Mouse (Mus musculus) forebrain, embryonic 12.5 days (tissue): ENCODE results near the gene Gsdma. TPM values are rescaled to one million over a fixed set of nuclear protein-coding genes. Genes with fewer than 3 reads are reported as not detected.
A peak's percentile ranks its signal among the peaks of the same experiment; 100 is the strongest.
"Not testable (repeated sequence)": the region's sequence is repeated elsewhere in the genome, so short reads cannot be mapped to it uniquely, and the experiment has no call there.

Source experiments
- ATAC-seq: fragments of 200-750 bp; cut with Nextera tagmentation; 2 replicates; pipeline ENCODE4 v1.8.0; 2017; ENCODE audit warnings: moderate TSS enrichment; ENCODE audit not compliant: low FRiP score
- H3K27ac ChIP-seq: fragments of 300-500 bp; sonication (generic); 2 replicates; pipeline ENCODE4 v1.5.1; 2016; ENCODE audit warnings: mild to moderate bottlenecking
- H3K27me3 ChIP-seq: fragments of 300-500 bp; sonication (generic); 2 replicates; pipeline ENCODE4 v1.6.1; 2016; ENCODE audit warnings: mild to moderate bottlenecking
- H3K36me3 ChIP-seq: fragments of 300-500 bp; sonication (generic); replicated peaks from 2 replicates; pipeline ENCODE4 v1.6.1; 2016; ENCODE audit warnings: mild to moderate bottlenecking
- H3K4me1 ChIP-seq: fragments of 300-500 bp; sonication (generic); 2 replicates; pipeline ENCODE4 v1.6.1; 2016
- H3K4me2 ChIP-seq: fragments of 300-500 bp; sonication (generic); 2 replicates; pipeline ENCODE4 v1.6.1; 2016; ENCODE audit warnings: mild to moderate bottlenecking, moderate library complexity
- H3K4me3 ChIP-seq: fragments of 300-500 bp; sonication (generic); replicated peaks from 2 replicates; pipeline ENCODE4 v1.5.1; 2016; ENCODE audit warnings: mild to moderate bottlenecking
- H3K9ac ChIP-seq: fragments of 300-500 bp; sonication (generic); 2 replicates; pipeline ENCODE4 v1.6.1; 2016; ENCODE audit warnings: mild to moderate bottlenecking
- H3K9me3 ChIP-seq: fragments of 300-500 bp; sonication (generic); 2 replicates; pipeline ENCODE4 v1.6.1; 2016
- WGBS: fragments of 180-500 bp; shearing (Covaris S2); methylation state at CpG from one replicate; pipeline ENCODE4 v1.1.7; 2016; 5-methylcytosine and 5-hydroxymethylcytosine counted together
- polyA plus RNA-seq: library from polyadenylated mRNA; unstranded; fragments of >200 nt; fragmentation: Nextera tagmentation; extraction: Ambion mirVana; gene quantifications from 2 replicates; pipeline ENCODE4 v1.2.1, GENCODE M21; 2016

Gene Gsdma
- polyA plus RNA-seq, 1 experiment from 2014 or later: not detected

DNA sequence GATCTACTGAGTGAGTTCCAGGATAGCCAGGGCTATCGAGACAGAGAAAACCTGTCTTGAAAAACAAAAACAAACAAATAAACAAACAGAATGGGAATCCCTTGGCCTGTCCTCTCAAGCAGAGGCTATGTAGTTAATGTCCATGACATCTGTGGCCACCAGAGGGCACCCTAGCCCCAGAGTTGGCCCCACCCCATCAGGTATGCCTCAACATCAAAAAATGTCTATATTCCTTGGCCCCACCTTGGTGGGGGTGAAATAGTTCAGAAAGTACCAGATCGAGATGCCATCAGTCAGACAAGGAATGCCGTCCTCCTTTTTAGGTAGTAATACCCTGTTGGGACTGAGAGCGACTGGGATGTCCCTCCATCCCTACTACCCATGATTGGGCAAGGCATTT is 35.8 kb downstream of the Gsdma start:
- no peaks in the 10 kb centered on the region for H3K27me3 ChIP-seq
- no peak overlapping the region for H3K27ac ChIP-seq
- no peak overlapping the region for H3K9ac ChIP-seq
- H3K4me3 ChIP-seq: no peak overlapping the region
- H3K4me1 ChIP-seq: no peaks in the 10 kb centered on the region
- peaks cover 31% of the 10 kb centered on the region for H3K36me3 ChIP-seq
- 0 out of 2 replicates have a peak, but pooled peaks have one; percentile 49 for ATAC-seq
- WGBS: 42% methylated on average over 4 of the region's 4 CpGs
- no peaks in the 10 kb centered on the region for H3K9me3 ChIP-seq
- no peak overlapping the region for H3K4me2 ChIP-seq

DNA sequence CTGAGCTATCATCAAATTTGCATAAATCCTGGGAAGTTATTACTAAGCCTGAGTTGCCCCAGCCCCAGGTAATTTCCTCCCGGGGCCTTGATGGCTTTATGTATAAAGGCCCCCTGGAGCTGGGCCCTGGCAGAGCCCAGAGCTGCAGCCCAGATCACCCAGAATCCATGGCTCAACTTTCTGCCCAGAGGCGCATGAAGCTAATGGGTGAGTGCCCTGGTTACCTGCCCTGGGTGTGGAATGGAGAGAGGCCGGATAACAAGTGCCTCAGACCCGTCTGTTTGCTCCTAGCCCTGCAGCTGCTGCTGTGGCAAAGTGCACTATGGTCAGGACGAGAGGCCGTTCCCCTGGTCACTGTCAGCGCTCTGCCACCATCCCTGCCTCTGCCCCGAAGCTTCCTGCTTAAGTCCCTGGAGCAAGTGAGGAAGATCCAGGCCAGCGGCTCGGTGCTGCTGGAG is 37.1 kb downstream of the Gsdma start, which contains the start of gene Csf3:
Csf3 (plus strand) TSS at position 51 of the 458 bp plus-strand sequence.
- no peak within 1 kb of the TSS for H3K4me2 ChIP-seq
- no peaks in the 10 kb centered on the region for H3K4me1 ChIP-seq
- 41% methylated on average over 10 of the region's 10 CpGs for WGBS
- H3K27ac ChIP-seq: no peak within 1 kb of the TSS
- no peaks in the 10 kb centered on the region for H3K27me3 ChIP-seq
- no peak for ATAC-seq
- H3K9ac ChIP-seq: no peak within 1 kb of the TSS
- H3K9me3 ChIP-seq: no peaks in the 10 kb centered on the region
- H3K36me3 ChIP-seq: peaks cover 31% of the 10 kb centered on the region
- no peak within 1 kb of the TSS for H3K4me3 ChIP-seq

DNA sequence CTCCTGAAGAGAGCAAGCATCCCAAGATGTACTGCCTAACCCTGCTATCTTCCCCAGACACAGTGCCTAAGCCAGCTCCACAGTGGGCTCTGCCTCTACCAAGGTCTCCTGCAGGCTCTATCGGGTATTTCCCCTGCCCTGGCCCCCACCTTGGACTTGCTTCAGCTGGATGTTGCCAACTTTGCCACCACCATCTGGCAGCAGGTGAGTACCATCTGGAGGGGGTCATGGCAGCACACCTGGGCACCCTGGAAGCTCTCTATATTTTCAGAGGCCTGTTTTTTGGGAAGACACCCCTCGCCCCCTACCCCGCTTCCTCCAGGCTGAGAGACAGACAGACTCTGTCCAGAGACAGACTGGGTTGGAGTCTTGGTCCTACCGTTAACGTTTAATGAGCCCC is 38.2 kb downstream of the Gsdma start:
- WGBS: 86% methylated on average over 5 of the region's 5 CpGs
- Histone ChIP-seq H3K27ac (no peak overlapping the region), H3K9me3 (no peaks in the 10 kb centered on the region), H3K4me2 (no peak overlapping the region), H3K4me1 (no peaks in the 10 kb centered on the region), H3K9ac (no peak overlapping the region), H3K36me3 (peaks cover 35% of the 10 kb centered on the region), H3K27me3 (no peaks in the 10 kb centered on the region), H3K4me3 (no peak overlapping the region)
- ATAC-seq: no peak

DNA sequence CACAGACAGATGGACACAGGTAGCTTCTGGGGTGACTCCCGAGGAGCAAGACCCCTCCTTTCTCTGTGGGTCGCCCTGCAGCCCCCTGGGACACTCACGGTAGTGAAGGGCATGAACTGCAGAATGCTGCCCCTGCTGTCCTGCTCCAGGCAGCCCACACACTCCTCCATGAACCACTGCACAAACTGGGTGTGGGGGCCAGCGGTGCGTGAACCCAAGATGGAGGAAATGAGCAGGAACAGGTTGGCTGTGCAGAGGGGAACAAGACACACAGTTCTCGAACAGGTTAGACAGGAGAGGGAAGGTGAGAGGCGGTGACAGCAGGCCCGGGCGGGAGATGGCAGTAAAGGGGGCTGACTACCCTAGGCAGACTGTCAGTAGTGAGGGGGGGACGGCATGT is 40.9 kb downstream of the Gsdma start:
- no peak overlapping the region for H3K27ac ChIP-seq
- no peak overlapping the region for H3K4me3 ChIP-seq
- 90% methylated on average over 10 of the region's 10 CpGs for WGBS
- no peaks in the 10 kb centered on the region for H3K9me3 ChIP-seq
- ATAC-seq: no peak
- no peak overlapping the region for H3K9ac ChIP-seq
- peaks cover 61% of the 10 kb centered on the region for H3K36me3 ChIP-seq
- no peaks in the 10 kb centered on the region for H3K27me3 ChIP-seq
- H3K4me1 ChIP-seq: no peaks in the 10 kb centered on the region
- H3K4me2 ChIP-seq: no peak overlapping the region

DNA sequence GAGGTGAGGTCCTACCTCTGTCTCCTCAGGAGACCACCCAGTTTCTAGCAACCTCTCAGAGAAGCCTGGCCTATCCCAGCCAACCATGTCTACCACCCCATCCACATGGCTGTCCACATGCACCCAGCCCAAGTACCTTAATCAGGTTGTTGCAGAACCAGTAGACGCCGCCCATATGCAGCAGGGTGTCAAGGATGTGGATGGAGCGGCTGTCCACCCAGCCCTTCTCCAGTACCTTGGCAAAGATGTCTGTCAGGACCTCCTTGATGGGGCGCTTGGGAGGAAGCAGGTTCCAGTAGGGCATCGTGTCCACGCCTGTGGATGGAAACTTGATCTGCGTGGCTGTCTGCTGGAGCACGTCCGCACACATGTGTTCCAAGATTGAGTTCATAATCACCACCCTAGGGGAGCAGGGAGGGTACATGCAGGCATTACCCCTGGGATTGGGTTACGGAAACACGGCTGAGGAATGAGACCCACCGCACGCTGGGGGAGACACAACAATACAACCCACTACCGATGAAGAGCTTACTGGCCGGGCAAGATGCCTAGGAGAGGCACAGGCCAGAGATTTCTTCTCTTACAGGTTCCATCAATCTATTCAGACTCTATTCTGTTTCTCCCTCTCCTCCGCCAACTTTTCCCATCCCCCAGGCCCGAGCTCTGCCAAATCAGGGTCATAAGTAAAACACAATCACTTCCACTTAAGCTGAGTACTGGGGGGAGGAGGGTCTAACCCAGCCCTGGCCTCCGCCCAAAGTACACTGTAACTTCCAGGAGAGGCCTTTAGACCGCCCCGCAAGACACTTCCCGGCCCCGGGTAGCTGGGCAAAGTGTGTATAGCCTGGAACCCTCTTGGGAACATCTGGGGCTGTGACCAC is 43.5 kb downstream of the Gsdma start:
- Histone ChIP-seq H3K4me3 (no peak overlapping the region), H3K4me1 (no peaks in the 10 kb centered on the region), H3K27ac (no peak overlapping the region), H3K9ac (no peak overlapping the region), H3K9me3 (no peaks in the 10 kb centered on the region), H3K4me2 (no peak overlapping the region), H3K27me3 (no peaks in the 10 kb centered on the region), H3K36me3 (peaks cover 82% of the 10 kb centered on the region)
- 90% methylated on average over 22 of the region's 22 CpGs for WGBS
- no peak for ATAC-seq

DNA sequence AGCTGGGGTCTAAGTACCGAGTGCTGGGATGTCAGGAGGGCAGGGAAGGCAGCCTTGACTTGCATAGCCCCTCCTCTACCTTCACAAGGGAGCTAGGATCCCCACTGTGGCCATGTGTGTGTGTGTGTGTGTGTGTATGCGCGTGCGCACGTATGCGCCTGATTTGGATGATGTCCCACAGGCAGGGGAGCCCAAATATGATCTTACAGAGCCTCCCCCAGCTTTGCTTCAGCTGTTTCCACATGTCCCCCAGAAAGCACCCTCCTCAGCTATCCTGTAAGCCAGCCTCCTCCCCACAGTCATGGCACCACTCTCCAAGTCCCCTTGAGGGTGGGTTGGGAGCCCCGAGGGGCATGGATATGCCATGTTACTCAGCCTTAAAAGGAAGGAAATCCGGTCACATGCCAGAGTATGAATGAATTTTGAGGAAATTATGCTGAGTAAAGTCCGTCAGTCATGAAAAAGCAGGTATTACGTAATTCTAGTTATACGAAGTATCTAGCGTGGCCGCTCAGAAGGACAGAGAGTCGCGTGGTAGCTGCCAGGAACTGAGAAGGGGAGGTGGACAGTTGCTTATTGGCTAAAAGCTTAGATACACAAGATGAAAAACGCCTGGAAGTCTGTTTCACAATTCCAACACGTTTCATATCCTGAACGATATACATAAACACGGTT is 44.3 kb downstream of the Gsdma start:
- Histone ChIP-seq H3K4me1 (no peaks in the 10 kb centered on the region), H3K27ac (no peak overlapping the region), H3K4me3 (no peak overlapping the region), H3K9me3 (no peaks in the 10 kb centered on the region), H3K36me3 (peaks cover 90% of the 10 kb centered on the region), H3K9ac (no peak overlapping the region), H3K4me2 (no peak overlapping the region), H3K27me3 (no peaks in the 10 kb centered on the region)
- WGBS: 94% methylated on average over 19 of the region's 19 CpGs
- ATAC-seq: no peak

DNA sequence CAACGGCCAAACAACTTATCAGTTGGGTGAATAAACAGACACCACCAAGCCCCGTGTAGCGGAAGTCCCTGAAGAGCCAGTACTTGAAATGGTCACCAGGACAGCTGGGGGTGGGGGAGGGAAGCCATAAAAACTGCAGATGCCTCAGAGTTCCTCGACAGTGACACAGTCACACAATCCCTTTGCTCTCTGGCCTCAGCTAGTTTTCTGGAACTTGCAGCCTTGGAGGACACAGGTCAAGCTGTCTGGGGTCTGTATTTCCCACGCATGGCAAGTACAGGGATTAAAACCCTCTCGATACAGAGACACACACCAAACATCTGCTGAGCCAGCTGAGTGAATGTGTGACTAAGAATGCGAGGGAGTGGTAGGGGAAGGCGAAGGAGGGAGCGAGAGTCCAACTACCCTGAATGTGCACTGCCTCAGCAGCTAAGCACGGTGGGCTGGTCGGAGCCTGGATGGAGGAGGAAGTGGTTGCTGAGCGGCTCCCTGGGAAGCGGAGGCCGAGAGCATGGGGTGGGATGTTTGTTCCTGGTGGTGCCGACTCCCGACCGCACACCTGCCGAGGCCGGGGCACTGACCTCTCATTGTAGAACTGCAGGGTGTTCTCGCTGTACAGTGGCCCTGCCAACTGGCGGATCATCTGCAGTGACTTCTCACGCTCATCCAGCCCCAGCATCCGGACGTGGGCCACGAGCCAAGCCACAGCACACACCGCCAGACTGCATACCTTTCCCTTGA is 45.0 kb downstream of the Gsdma start:
- Histone ChIP-seq H3K4me1 (no peaks in the 10 kb centered on the region), H3K27ac (no peak overlapping the region), H3K36me3 (peaks cover 93% of the 10 kb centered on the region), H3K4me2 (no peak overlapping the region), H3K4me3 (no peak overlapping the region), H3K27me3 (no peaks in the 10 kb centered on the region), H3K9me3 (no peaks in the 10 kb centered on the region), H3K9ac (no peak overlapping the region)
- no peak for ATAC-seq
- 93% methylated on average over 26 of the region's 26 CpGs for WGBS

DNA sequence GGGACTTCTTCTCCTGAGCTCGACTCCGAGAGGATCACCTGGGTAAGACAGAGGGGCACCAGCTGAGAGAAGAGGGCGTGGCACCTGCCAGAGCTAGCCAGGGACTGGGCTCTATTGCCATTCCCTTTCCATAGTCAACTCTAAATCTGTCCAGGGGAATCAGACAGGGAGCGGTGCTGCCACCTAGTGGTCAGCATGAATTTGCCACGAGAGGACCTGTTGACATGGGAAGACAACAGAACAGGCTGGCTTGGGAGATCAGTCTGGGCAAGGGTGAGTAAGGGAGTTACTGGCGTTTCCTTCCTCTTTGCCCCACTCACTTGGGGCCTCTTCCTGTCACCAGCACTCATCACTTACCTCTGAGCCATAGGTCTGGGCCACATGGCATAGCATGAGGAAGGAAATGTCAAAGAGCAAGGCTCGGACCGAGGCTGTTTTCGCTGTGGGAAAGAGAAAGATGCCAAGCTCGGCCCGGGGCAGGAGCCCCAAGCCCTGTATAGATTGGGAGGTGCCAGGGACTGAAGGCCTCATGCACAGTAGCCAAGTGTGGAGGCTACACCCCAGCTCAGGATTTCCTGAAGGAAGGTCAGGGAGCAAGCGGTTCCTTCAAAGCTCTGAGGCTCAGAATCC is 46.4 kb downstream of the Gsdma start:
- Histone ChIP-seq H3K4me3 (no peak overlapping the region), H3K9me3 (no peaks in the 10 kb centered on the region), H3K4me1 (no peaks in the 10 kb centered on the region), H3K36me3 (peaks cover 93% of the 10 kb centered on the region), H3K27me3 (no peaks in the 10 kb centered on the region), H3K4me2 (no peak overlapping the region), H3K27ac (peak overlapping the region; percentile 13; the same call in 1 of the 2 replicates), H3K9ac (no peak overlapping the region)
- ATAC-seq: 0 out of 2 replicates have a peak, but pooled peaks have one; percentile 46
- 59% methylated on average over 12 of the region's 12 CpGs for WGBS

DNA sequence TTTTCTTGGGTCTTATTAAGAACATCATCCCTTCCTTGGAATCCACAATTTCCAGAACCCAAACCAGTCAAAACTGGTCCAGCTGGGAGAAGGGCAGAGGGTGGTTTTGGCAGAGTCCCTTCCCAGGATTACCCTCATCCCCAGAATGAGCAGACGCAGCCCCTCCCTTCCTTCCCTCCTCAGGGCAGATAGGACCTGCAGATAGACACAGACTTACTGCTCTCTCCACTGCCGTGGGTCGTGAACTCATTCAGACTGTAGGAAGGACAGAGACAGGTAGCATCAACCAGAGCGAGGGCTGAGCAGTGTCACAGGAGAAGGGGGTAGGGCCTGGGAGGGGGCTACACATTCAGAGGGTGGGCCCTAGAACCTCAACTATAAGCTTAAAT is 46.9 kb downstream of the Gsdma start:
- ATAC-seq: no peak
- H3K4me2 ChIP-seq: no peak overlapping the region
- H3K27me3 ChIP-seq: no peaks in the 10 kb centered on the region
- WGBS: 86% methylated on average over 3 of the region's 4 CpGs
- H3K36me3 ChIP-seq: peaks cover 93% of the 10 kb centered on the region
- no peak overlapping the region for H3K4me3 ChIP-seq
- H3K27ac ChIP-seq: peak overlapping the region; percentile 13; the same call in 1 of the 2 replicates
- no peaks in the 10 kb centered on the region for H3K9me3 ChIP-seq
- H3K9ac ChIP-seq: no peak overlapping the region
- no peaks in the 10 kb centered on the region for H3K4me1 ChIP-seq

DNA sequence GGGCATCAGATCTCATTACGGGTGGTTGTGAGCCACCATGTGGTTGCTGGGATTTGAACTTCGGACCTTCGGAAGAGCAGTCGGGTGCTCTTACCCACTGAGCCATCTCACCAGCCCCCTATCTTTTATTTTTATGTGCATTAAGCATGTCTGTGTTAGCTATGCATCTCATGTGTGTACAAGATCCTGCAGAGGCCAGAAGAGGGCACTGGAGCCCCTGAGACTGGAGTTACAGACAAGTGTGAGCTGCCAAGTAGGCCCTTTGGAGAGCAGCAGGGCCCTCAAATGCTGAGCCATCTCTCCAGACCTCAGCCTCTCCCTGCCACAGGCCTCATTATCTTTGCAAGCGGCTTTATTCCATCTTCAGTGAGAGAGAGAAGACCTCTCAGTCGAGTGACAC is 47.9 kb downstream of the Gsdma start:
- not testable (repeated sequence) for H3K27ac ChIP-seq, ATAC-seq

DNA sequence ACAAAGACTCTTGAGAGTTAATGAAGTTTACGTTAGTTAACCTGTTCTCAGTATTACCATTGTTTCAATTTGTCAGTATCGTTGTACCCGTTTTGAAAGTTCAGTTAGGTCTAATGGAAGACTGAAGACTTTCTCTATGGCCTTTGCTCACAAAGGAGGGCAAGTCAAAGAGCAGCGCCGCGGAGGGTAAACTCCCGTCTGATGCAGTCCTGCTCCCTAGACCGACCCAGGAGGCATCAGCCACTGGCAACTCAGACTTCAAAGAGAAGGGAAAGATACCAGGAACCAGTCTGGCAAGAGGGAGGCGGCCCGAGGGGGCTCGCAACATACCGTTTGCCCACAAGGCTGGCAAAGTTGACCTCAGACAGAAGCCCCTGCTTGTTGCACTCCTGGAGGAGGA is 49.6 kb downstream of the Gsdma start:
- no peak overlapping the region for H3K4me2 ChIP-seq
- no peak overlapping the region for H3K4me3 ChIP-seq
- no peak overlapping the region for H3K27ac ChIP-seq
- peaks cover 7% of the 10 kb centered on the region for H3K4me1 ChIP-seq
- no peaks in the 10 kb centered on the region for H3K27me3 ChIP-seq
- peaks cover 86% of the 10 kb centered on the region for H3K36me3 ChIP-seq
- no peaks in the 10 kb centered on the region for H3K9me3 ChIP-seq
- WGBS: 88% methylated on average over 12 of the region's 12 CpGs
- no peak overlapping the region for H3K9ac ChIP-seq
- no peak for ATAC-seq

More for the DNA sequence above, 47.9 kb downstream of the Gsdma start:
- not testable (repeated sequence) for H3K27me3 ChIP-seq, H3K9ac ChIP-seq, H3K4me1 ChIP-seq, H3K4me3 ChIP-seq, H3K9me3 ChIP-seq, H3K4me2 ChIP-seq
- peaks cover 93% of the 10 kb centered on the region for H3K36me3 ChIP-seq
- 89% methylated on average over 6 of the region's 6 CpGs for WGBS

DNA sequence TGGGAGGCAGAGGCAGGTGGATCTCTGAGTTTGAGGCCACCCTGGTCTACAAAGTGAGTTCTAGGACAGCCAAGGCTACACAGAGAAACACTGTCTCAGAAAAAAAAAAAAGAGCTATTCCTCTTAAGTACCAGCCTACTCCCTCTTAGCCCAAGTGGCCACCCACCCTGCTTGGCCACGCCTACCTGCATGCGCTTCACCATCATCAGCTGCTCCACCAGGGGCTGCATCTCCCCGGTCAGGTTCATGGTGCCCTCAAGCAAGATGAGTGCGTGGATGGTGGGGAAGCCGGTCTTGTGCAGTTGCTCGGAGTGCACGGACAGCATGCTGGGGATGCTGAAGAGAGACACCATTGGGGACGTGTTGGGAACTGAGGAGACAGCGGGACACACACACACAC is 51.8 kb downstream of the Gsdma start:
- no peaks in the 10 kb centered on the region for H3K9me3 ChIP-seq
- H3K9ac ChIP-seq: no peak overlapping the region
- peaks cover 65% of the 10 kb centered on the region for H3K36me3 ChIP-seq
- H3K4me3 ChIP-seq: no peak overlapping the region
- WGBS: 89% methylated on average over 9 of the region's 9 CpGs
- ATAC-seq: no peak
- H3K27ac ChIP-seq: no peak overlapping the region
- no peak overlapping the region for H3K4me2 ChIP-seq
- no peaks in the 10 kb centered on the region for H3K27me3 ChIP-seq
- H3K4me1 ChIP-seq: peaks cover 7% of the 10 kb centered on the region
